Mouse (Mus musculus) CD8-positive naive resting alpha-beta T cell, adult 2 months (primary cell): ENCODE measurements at regions not wholly inside any gene's neighbourhood (a gene's known extent, or its start where the extent isn't known, plus 50 kb on each side); places are given as distances from the start of the nearest gene placed in this dataset.

Experiments
- DNase-seq, 2 experiments: peaks; one replicate each; pipeline ENCODE4 v3.0.0; 2022; ENCODE audit warnings: low read depth in 2 of 2, low spot score in 2 of 2

- DNase-seq = no peak
These were observed 148.4 kb upstream of the Sel1l start for GRCm38 (mm10) chr12:91997404-91997803.

GRCm38 (mm10) chr12:91995545-91995944 lies 146.6 kb upstream of the Sel1l start:
- DNase-seq = no peak

- no peak for DNase-seq
These were observed 137.5 kb upstream of the Sel1l start for GRCm38 (mm10) chr12:91986448-91986847.

- no peak for DNase-seq
These were observed 131.4 kb upstream of the Sel1l start for GRCm38 (mm10) chr12:91980321-91980720.

- DNase-seq = no peak
These were observed 122.1 kb upstream of the Sel1l start for GRCm38 (mm10) chr12:91971045-91971444.

- no peak for DNase-seq
These were observed 117.0 kb upstream of the Sel1l start for GRCm38 (mm10) chr12:91965937-91966336.

- no peak for DNase-seq
These were observed 114.3 kb upstream of the Sel1l start for GRCm38 (mm10) chr12:91963239-91963638.

GRCm38 (mm10) chr12:91958086-91958485 lies 109.1 kb upstream of the Sel1l start:
- DNase-seq = no peak

- DNase-seq = no peak
These were observed 107.5 kb upstream of the Sel1l start for GRCm38 (mm10) chr12:91956411-91956810.

- DNase-seq = no peak
These were observed 99.7 kb upstream of the Sel1l start for GRCm38 (mm10) chr12:91948602-91949167.

GRCm38 (mm10) chr12:91947998-91948397 lies 99.0 kb upstream of the Sel1l start:
- no peak for DNase-seq

GRCm38 (mm10) chr12:91946541-91946940 lies 97.6 kb upstream of the Sel1l start:
- DNase-seq = no peak

- DNase-seq = no peak
These were observed 83.8 kb upstream of the Sel1l start for GRCm38 (mm10) chr12:91932490-91933361.

- DNase-seq = no peak
These were observed 82.6 kb upstream of the Sel1l start for GRCm38 (mm10) chr12:91931586-91931985.

- no peak for DNase-seq
These were observed 80.6 kb upstream of the Sel1l start for GRCm38 (mm10) chr12:91929386-91930054.

GRCm38 (mm10) chr12:91927576-91927975 lies 78.6 kb upstream of the Sel1l start:
- no peak for DNase-seq

- no peak for DNase-seq
These were observed 66.5 kb upstream of the Sel1l start for GRCm38 (mm10) chr12:91915486-91915885.

- DNase-seq = no peak
These were observed 61.6 kb upstream of the Sel1l start for GRCm38 (mm10) chr12:91910529-91910928.
